Mouse (Mus musculus): ENCODE measurements around the gene 2210011C24Rik. TPM values are rescaled to one million over a fixed set of nuclear protein-coding genes. Genes with fewer than 3 reads are reported as not detected.
A peak's percentile ranks its signal among the peaks of the same experiment; 100 is the strongest.
"Not testable (repeated sequence)": the region's sequence is repeated elsewhere in the genome, so short reads cannot be mapped to it uniquely, and the experiment has no call there.

The 2210011C24Rik gene
- total RNA-seq, 2 experiments from 2014 or later, result 0.63 to 2.0 TPM

- no peak for DNase-seq (ENCODE audit: low spot score in 2 of 2)
Observed at GRCm38 (mm10) chr8:84021096-84021495, 9.1 kb upstream of the 2210011C24Rik start, which contains the start of gene Palm3. Palm3 (plus strand) TSS chr8:84021471.

DNA sequence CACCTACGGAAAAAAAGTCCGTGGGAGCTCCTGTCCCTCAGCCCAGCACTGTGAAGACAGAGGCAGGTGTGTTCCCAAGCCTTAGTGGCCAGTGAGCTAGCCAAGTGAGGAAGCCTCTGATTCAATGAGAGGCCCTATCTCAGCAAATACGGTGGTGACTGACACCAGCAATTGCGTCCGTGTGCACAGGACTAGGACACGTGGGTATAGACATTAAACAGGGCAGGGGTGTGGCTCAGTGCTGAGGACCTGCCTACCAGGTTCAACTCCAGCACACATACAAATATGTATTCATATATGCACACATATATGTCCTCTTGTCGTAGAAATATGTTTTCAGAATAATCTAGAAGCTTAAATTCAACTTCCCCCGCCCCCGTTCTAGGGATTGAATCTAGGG, 7.8 kb upstream of the 2210011C24Rik start:
- no peak for DNase-seq (ENCODE audit: low spot score in 2 of 2)

- DNase-seq (ENCODE audit: low spot score in 2 of 2), result no peak
Observed at GRCm38 (mm10) chr8:84015833-84016232, 3.9 kb upstream of the 2210011C24Rik start.

DNA sequence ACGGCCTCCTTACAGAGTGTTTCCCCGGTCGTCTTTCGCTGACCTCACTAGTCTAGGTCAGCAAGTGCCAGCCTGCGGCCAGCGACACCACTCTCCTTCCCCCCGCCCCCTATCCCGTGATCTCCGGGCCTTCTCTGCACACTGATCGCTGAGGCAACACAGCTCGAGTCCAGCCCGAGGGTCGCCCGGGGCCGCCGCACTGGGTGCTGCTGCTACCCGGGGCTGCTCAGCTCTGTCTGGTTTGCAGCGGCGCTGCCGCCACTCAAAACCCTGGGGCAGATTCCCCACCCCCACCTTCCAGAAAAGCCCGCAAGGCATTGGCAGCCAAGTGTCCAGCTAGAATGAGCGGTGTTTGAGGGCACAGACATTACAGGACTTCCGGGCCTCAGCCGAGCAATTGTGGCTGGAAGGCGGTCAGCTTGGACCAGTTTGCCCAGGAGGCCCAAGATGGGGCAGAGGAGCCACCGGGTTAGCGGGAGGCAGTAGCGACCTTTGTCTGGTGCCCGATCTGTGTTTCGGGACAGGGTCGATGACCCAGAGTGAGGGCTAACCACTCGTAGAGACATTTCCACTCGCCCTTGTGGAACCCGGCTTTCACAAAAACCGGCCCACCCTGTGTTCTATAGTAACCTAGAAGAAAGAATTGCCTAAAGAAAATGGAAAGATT, 661 bp upstream of the 2210011C24Rik start:
- DNase-seq (ENCODE audit: low spot score in 2 of 2), result no peak

GRCm38 (mm10) chr8:84010625-84011611, 1.1 kb downstream of the 2210011C24Rik start:
- peak in 1 of 2 experiments; percentile 72 for DNase-seq (ENCODE audit: low spot score in 2 of 2)

GRCm38 (mm10) chr8:84009876-84010275, 2.1 kb downstream of the 2210011C24Rik start:
- DNase-seq (ENCODE audit: low spot score in 2 of 2), result peak; percentile 70 to 90

DNA sequence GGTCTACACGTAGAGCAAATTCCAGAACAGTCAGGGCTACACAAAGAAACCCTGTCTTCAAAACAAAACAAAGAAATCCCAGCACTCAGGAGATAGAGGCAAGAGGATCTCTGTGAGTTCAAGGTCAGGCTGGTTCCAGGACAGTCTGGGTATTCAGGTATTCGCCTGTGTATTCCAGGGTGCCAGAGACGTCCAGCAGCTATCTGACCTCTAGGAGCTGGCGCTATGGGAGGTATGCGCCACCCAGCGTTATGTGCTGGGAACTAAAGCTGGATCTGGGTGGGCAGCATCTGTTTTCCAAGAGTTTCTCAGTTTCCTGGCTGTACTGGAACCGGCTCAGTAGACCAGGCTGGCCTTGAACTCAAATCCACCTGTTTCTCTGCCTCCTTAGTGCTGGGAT, 3.6 kb downstream of the 2210011C24Rik start:
- no peak for DNase-seq (ENCODE audit: low spot score in 2 of 2)

DNA sequence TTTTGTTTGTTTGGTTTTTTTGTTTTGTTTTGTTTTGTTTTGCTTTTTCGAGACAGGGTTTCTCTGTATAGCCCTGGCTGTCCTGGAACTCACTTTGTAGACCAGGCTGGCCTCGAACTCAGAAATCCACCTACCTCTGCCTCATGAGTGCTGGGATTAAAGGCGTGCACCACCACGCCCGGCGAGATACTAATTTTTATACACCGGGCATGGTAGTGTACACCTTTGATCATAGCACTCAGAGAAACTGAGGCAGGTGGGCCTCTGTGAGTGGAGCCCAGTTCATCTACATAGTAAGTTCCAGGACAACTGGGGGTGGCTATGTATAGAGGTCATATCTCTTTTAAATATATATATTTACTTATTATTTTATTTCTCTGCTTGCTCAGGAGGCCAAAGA, 6.5 kb downstream of the 2210011C24Rik start:
- DNase-seq (ENCODE audit: low spot score in 2 of 2), result not testable (repeated sequence)

- peak; percentile 90 to 95 for DNase-seq (ENCODE audit: low spot score in 2 of 2)
Observed at GRCm38 (mm10) chr8:84004533-84005201, 7.3 kb downstream of the 2210011C24Rik start.

GRCm38 (mm10) chr8:84003612-84004246, 8.2 kb downstream of the 2210011C24Rik start:
- DNase-seq (ENCODE audit: low spot score in 2 of 2), result no peak

GRCm38 (mm10) chr8:84002957-84003611, 8.9 kb downstream of the 2210011C24Rik start:
- DNase-seq (ENCODE audit: low spot score in 2 of 2), result no peak

GRCm38 (mm10) chr8:84001281-84002000, 10.5 kb downstream of the 2210011C24Rik start, which contains the start of gene 1700067K01Rik:
1700067K01Rik (plus strand) TSS chr8:84001502.
- no peak for DNase-seq (ENCODE audit: low spot score in 2 of 2)

DNA sequence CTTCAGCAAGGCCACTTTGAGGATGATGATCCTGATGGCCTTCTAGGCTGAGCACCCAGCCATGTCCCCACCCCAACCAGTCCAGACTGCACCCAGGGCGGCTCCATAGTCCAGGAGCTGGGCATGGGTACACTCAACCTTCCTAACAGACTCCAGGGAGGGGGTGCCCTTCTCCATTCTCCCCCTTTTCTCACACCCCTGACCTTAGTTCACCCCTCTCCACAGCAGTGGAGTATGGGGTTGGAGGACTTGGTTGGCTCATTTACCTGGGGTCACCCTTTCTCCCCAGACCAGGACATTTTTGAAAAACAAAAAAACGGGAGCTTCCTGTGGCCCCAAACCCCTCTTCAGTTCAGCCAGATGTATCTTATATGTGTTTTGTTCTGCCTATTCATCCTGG, 12.1 kb downstream of the 2210011C24Rik start:
- DNase-seq (ENCODE audit: low spot score in 2 of 2), result no peak

DNA sequence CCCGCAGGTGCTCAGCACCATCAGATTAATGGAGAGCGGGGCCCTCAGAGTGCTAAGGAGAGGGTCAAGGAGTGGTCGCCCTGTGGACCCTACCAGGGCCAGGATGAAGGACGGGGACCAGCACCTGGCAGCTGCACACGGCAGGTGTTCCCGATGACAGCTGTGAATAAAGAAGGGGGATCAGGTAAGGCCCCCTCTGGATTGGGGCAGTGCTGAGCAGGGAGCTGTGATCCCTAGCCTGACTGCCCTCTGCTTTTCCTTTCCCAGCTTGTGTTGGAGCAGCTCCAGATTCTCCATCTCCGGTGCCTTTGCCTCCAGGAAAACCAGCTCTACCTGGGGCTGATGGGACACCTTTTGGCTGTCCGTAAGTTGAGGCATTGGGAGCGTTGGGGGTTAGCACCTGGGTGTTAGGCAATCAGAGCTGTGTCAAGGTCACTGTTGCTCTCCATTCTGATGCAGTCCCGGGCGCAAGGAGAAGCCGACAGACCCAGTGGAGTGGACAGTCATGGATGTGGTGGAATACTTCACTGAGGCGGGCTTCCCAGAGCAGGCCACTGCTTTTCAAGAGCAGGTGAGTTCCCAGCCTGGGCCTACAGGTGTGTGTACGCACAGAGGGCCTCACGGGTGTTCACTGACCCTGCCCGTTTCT, 12.8 kb downstream of the 2210011C24Rik start:
- no peak for DNase-seq (ENCODE audit: low spot score in 2 of 2)

DNA sequence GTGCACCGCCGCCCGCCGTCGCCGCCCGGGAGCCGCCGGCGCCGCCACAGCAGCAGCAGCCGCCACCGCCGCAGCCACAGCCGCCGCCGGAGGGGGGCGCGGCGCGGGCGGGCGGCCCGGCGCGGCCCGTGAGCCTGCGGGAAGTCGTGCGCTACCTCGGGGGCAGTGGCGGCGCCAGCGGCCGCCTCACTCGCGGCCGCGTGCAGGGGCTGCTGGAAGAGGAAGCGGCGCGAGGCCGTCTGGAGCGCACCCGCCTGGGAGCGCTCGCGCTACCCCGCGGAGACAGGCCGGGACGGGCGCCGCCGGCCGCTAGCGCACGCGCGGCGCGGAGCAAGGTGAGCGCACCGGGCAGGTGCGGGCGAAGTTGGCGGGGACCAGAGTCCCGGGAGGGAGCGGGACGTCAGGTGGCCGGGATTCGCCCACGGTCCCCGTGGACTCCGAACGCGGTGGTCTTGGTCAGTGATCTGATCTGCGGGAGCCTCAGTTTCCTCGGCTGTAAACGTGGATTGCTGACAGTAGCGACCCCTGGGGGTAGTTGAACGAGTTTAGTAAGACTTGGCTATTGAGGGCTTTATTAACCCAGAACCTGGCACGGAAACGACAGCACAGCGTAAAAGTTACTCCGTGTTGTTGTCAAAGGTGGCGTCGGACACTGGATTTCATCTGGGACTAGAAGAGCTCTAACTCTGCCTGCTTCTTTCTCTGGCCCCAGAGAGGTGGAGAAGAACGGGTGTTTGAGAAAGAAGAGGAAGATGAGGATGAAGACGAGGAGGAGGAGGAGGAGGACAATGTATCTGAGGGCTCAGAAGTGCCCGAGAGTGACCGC, 13.5 kb downstream of the 2210011C24Rik start:
- peak in 1 of 2 experiments; percentile 57 for DNase-seq (ENCODE audit: low spot score in 2 of 2)

DNA sequence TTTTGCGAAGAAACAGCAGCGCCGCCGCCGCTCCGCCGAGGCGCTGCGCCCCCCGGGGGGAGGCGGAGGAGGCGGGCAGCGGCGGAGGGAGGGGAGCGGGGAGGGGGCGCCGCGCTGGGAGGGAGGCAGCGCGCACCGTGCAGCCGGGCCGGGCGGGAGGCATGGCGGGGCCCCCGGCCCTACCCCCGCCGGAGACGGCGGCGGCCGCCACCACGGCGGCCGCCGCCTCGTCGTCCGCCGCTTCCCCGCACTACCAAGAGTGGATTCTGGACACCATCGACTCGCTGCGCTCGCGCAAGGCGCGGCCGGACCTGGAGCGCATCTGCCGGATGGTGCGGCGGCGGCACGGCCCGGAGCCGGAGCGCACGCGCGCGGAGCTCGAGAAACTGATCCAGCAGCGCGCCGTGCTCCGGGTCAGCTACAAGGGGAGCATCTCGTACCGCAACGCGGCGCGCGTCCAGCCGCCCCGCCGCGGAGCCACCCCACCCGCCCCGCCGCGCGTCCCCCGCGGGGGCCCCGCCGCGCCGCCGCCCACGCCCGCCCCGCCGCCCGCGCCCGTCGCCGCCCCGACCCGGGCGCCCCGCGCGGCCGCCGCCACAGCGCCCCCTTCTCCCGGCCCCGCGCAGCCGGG, 14.3 kb downstream of the 2210011C24Rik start, which contains the start of gene Samd1:
TSS of gene Samd1 (plus strand) at position 162 of the 631 bp plus-strand sequence.
- peak in 1 of 2 experiments; percentile 59 for DNase-seq (ENCODE audit: low spot score in 2 of 2)
